Mouse (Mus musculus) kidney, embryonic 16.5 days (tissue): Measurements from ENCODE around the gene Gja10. TPM values are rescaled to one million over a fixed set of nuclear protein-coding genes. Genes with fewer than 3 reads are reported as not detected.

ENCODE experiments used
- ATAC-seq: fragments of 200-750 bp; cut with Nextera tagmentation; 2 replicates; pipeline ENCODE4 v1.8.0; 2017; ENCODE audit warnings: moderate TSS enrichment; ENCODE audit not compliant: low FRiP score, low TSS enrichment
- H3K27ac ChIP-seq: fragments of 300-500 bp; sonication (generic); 2 replicates; pipeline ENCODE4 v1.5.1; 2014; ENCODE audit warnings: low read length
- H3K27me3 ChIP-seq: fragments of 300-500 bp; sonication (generic); 2 replicates; pipeline ENCODE4 v1.6.1; 2014; ENCODE audit warnings: low read length, control low read depth, mixed read lengths; ENCODE audit not compliant: insufficient read depth
- H3K36me3 ChIP-seq: fragments of 300-500 bp; sonication (generic); 2 replicates; pipeline ENCODE4 v1.6.1; 2014; ENCODE audit warnings: low read length, control low read depth, mixed read lengths; ENCODE audit not compliant: insufficient read depth
- H3K4me1 ChIP-seq: fragments of 300-500 bp; sonication (generic); 2 replicates; pipeline ENCODE4 v1.6.1; 2014; ENCODE audit warnings: low read length, control low read depth, mixed read lengths; ENCODE audit not compliant: insufficient read depth
- H3K4me2 ChIP-seq: fragments of 300-500 bp; sonication (generic); replicated peaks from 2 replicates; pipeline ENCODE4 v1.6.1; 2014; ENCODE audit warnings: low read depth, low read length
- H3K4me3 ChIP-seq: fragments of 300-500 bp; sonication (generic); 2 replicates; pipeline ENCODE4 v1.5.1; 2014; ENCODE audit warnings: mild to moderate bottlenecking, low read length
- H3K9ac ChIP-seq: fragments of 300-500 bp; sonication (generic); replicated peaks from 2 replicates; pipeline ENCODE4 v1.6.1; 2014; ENCODE audit warnings: low read length
- H3K9me3 ChIP-seq: fragments of 300-500 bp; sonication (generic); 2 replicates; pipeline ENCODE4 v1.6.1; 2016; ENCODE audit warnings: low read length, control low read depth
- WGBS: fragments of 180-500 bp; shearing (Covaris S2); extraction: QIAGEN DNeasy Blood & Tissue Kit; methylation state at CpG from one replicate; pipeline ENCODE4 v1.1.7; 2014; 5-methylcytosine and 5-hydroxymethylcytosine counted together
- polyA plus RNA-seq: library from polyadenylated mRNA; unstranded; fragments of >200 nt; fragmentation: Nextera tagmentation; extraction: Ambion mirVana; gene quantifications from 2 replicates; pipeline ENCODE4 v1.2.1, GENCODE M21; 2015

Gja10 gene
- polyA plus RNA-seq = not detected in 2 replicates

DNA sequence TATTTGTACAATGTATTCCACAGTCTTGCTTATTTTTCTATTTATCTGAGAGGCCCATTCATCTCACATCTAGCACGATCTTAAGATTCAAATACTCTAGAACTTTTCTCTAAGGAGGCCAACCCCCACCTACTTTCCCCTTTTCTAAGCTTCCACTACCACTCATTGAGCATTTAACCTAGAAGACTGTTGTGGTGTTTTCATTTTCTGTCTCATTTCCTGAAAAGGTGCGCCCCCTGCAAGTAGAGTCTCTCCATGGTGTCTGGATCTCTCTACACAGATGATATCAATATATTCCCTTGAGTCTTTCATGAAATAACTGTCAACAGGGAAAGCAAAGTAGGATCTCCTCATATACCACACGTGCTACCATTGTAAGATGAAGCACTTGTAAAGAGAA is at the start of gene Gja10:
TSS of gene Gja10 (minus strand) at position 101 of the 400 bp plus-strand sequence.
- H3K27ac ChIP-seq = no peak within 1 kb of the TSS
- no peaks in the 10 kb centered on the region for H3K36me3 ChIP-seq
- no peak for ATAC-seq
- H3K4me3 ChIP-seq = no peak within 1 kb of the TSS
- 70% methylated on average over 3 of the region's 3 CpGs for WGBS
- H3K9ac ChIP-seq = no peak within 1 kb of the TSS
- no peaks in the 10 kb centered on the region for H3K9me3 ChIP-seq
- H3K27me3 ChIP-seq = no peaks in the 10 kb centered on the region
- no peaks in the 10 kb centered on the region for H3K4me1 ChIP-seq
- no peak within 1 kb of the TSS for H3K4me2 ChIP-seq

DNA sequence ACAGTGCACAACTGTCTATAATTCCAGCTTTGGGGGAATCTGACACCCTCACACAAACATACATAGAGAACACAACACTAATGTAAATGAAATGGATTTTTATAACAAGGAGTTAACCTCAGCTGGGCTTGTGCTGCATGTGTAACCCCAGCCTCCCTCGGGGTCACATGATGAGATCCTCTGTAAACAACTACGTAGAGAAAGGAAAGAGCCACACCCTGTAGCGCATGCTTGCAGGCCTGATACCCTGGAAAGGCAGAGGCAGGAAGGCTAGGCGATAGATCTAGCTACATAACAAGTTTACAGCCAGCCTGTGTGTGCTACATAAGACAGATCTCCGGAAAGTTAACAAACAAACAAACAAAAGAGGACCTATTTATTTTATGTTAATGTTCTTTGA is 49.1 kb upstream of the Gja10 start:
- no peaks in the 10 kb centered on the region for H3K4me1 ChIP-seq
- H3K36me3 ChIP-seq = peaks cover 30% of the 10 kb centered on the region
- H3K27me3 ChIP-seq = no peaks in the 10 kb centered on the region
- H3K4me2 ChIP-seq = no peak overlapping the region
- WGBS = 76% methylated on average over 5 of the region's 5 CpGs
- no peak overlapping the region for H3K9ac ChIP-seq
- no peak overlapping the region for H3K27ac ChIP-seq
- ATAC-seq = no peak
- no peaks in the 10 kb centered on the region for H3K9me3 ChIP-seq
- no peak overlapping the region for H3K4me3 ChIP-seq

DNA sequence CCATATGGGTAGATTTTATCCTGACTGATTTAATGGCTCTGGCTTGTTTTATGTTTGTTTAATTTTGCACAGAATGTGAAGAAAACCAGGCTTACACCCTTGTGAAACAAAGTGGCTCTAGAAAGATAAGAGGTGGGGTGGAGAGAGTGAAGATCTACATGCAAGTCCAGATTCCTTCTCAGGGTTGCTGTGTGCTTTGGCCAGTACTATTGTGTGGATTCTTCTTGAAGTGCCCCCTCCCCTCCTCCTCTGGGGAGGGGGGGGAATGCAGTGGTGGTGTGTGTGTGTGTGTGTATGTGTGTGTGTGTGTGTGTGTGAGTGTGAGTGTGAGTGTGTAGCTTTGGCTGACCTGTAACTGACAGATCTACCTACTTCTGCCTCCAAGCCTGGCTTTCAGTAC is 19.1 kb upstream of the Gja10 start:
- peaks cover 8% of the 10 kb centered on the region for H3K4me1 ChIP-seq
- H3K9me3 ChIP-seq = no peaks in the 10 kb centered on the region
- H3K9ac ChIP-seq = no peak overlapping the region
- no peak overlapping the region for H3K4me2 ChIP-seq
- H3K4me3 ChIP-seq = no peak overlapping the region
- peaks cover 6% of the 10 kb centered on the region for H3K36me3 ChIP-seq
- no peak overlapping the region for H3K27ac ChIP-seq
- no peak for ATAC-seq
- H3K27me3 ChIP-seq = no peaks in the 10 kb centered on the region

DNA sequence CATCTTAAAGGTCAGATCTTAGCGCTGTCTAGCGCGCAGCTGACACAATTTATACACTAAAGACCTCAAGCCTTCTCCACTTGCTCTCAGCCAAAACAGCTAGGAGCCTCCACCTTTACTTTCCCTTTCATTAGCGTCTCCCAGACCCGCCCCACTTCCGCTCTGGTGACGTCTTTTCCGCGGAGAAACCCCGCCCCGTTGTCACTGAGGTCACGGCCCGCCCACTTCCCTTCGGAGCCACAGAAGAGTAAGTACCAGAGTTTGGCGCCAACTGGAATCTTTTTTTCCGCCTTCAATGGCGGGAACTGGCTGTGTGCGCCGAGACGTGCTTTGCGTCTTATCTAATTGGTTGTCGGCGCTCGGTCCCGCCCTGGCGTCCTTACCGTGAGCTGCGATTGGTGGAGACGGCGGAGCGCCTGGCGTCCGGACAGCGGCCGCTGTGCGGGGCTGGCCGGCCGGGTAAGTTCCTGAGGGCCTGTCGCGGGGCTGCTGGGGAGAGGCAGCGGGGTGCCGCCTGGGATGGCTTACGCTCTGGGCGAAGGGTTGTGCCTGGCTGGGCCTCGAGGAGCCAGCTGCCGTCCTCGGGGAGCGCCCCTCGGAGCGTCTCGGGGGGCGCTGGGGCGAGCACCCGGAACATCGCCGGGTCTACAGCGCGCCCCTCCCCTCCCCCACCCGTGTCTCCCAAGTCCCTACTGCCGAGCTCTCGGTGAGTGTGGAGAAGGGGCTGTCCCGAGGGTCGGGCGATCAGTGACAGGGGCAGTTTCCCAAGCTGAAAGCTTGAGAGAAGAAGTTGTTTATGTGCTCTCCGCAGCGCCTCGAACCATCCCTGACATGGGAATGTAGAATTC is 12.7 kb upstream of the Gja10 start, which contains the start of gene Casp8ap2:
TSS of gene Casp8ap2 (plus strand) at position 418 of the 848 bp plus-strand sequence.
- under 1% methylated on average over 66 of the region's 67 CpGs for WGBS
- peak within 1 kb of the TSS; percentile 88 for H3K4me3 ChIP-seq
- H3K27me3 ChIP-seq = no peaks in the 10 kb centered on the region
- H3K4me1 ChIP-seq = peaks cover 16% of the 10 kb centered on the region
- H3K36me3 ChIP-seq = no peaks in the 10 kb centered on the region
- no peaks in the 10 kb centered on the region for H3K9me3 ChIP-seq
- peak within 1 kb of the TSS; percentile 85 for H3K9ac ChIP-seq
- peak within 1 kb of the TSS; percentile 84 for H3K27ac ChIP-seq
- ATAC-seq = peak; percentile 99
- H3K4me2 ChIP-seq = peak within 1 kb of the TSS; percentile 64

DNA sequence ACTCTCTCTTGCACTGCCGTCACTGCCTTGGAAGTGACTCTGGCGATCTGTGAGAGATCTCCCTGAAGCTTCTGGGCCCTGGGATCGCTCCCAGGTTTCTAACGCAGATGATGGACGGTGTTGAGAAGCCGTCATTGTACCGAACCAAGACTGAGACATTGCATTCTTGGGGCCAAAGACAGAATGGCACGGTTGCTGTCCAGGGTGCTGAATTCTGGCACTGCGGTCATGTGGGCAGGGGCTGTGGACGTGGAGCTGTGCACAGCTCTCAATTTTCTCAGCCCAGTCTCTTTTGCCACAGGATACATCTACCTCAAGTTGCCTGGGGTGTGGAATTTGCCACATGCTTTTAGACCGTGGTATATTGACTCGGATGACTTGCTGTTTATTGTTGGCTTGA is 1.4 kb downstream of the Gja10 start:
- Histone ChIP-seq H3K4me2 (no peak overlapping the region), H3K27ac (no peak overlapping the region), H3K4me3 (no peak overlapping the region), H3K9me3 (no peaks in the 10 kb centered on the region), H3K27me3 (no peaks in the 10 kb centered on the region), H3K36me3 (no peaks in the 10 kb centered on the region), H3K4me1 (no peaks in the 10 kb centered on the region), H3K9ac (no peak overlapping the region)
- 24% methylated on average over 12 of the region's 12 CpGs for WGBS
- ATAC-seq = peak; percentile 35; the same call in 1 of the 2 replicates

DNA sequence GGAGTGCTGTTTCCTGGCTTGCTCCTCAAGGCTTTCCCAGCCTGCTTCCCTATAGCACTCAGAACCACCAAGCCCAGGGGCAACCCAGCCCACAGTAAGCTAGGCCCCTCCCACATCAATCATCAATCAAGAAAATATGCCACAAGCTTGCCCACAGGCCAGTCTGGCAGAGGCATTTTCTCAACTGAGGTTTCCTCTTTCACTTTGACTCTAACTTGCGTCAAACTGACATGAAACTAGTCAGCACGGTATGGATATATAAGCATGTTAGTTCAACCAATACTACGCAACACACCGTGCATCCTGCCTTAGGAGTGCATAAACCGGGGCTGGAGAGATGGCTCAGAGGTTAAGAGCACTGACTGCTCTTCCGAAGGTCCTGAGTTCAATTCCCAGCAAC is 14.3 kb downstream of the Gja10 start:
- no peaks in the 10 kb centered on the region for H3K36me3 ChIP-seq
- 86% methylated on average over 6 of the region's 6 CpGs for WGBS
- no peak overlapping the region for H3K4me2 ChIP-seq
- H3K4me3 ChIP-seq = no peak overlapping the region
- H3K9me3 ChIP-seq = no peaks in the 10 kb centered on the region
- no peak for ATAC-seq
- no peak overlapping the region for H3K27ac ChIP-seq
- H3K9ac ChIP-seq = no peak overlapping the region
- H3K4me1 ChIP-seq = no peaks in the 10 kb centered on the region
- H3K27me3 ChIP-seq = no peaks in the 10 kb centered on the region

DNA sequence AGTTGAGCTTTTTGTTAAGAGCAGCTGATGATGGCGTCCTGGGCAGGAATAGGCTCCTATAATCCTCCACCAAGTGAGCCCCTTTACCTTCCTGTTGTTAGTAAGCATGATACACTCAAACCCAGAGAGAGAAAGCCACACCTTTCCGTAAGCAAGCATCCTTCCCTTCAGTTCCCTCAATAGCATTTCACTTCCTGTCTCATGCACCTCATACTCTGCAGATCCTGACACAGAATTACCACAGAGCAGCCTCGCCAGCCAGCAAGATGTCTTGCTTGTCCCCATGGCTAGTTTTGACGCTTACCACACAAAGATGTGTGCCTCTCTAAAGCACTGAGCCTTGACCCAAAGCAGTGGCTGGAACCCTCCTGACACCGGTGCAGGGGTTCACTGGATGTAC is 15.0 kb downstream of the Gja10 start:
- ATAC-seq = no peak
- no peak overlapping the region for H3K27ac ChIP-seq
- no peaks in the 10 kb centered on the region for H3K27me3 ChIP-seq
- no peaks in the 10 kb centered on the region for H3K9me3 ChIP-seq
- H3K4me1 ChIP-seq = no peaks in the 10 kb centered on the region
- H3K4me3 ChIP-seq = no peak overlapping the region
- 88% methylated on average over 5 of the region's 5 CpGs for WGBS
- no peak overlapping the region for H3K9ac ChIP-seq
- H3K36me3 ChIP-seq = no peaks in the 10 kb centered on the region
- no peak overlapping the region for H3K4me2 ChIP-seq

DNA sequence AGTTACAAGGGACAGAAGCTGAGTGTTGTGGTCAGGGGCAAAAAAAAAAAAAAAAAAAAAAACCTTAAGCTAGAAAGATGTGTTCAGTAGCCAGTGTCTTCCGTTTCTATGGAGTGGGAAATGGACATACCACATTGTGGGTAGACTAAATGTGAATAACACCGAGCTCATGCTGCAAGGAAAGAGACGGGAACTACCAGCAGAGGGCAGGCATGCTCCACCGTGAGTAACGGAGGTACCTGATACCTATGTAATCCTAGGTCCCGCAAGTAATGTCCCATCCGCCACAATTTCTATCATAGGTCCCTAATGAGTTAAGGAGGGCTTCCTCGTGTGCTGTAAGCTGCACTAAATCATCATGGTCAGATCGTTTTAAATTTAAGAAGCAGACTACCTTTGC is 16.0 kb downstream of the Gja10 start:
- H3K4me2 ChIP-seq = no peak overlapping the region
- no peak for ATAC-seq
- no peaks in the 10 kb centered on the region for H3K27me3 ChIP-seq
- H3K36me3 ChIP-seq = no peaks in the 10 kb centered on the region
- H3K9ac ChIP-seq = no peak overlapping the region
- no peak overlapping the region for H3K27ac ChIP-seq
- H3K4me3 ChIP-seq = no peak overlapping the region
- 12% methylated on average over 9 of the region's 9 CpGs for WGBS
- no peaks in the 10 kb centered on the region for H3K4me1 ChIP-seq
- no peaks in the 10 kb centered on the region for H3K9me3 ChIP-seq

DNA sequence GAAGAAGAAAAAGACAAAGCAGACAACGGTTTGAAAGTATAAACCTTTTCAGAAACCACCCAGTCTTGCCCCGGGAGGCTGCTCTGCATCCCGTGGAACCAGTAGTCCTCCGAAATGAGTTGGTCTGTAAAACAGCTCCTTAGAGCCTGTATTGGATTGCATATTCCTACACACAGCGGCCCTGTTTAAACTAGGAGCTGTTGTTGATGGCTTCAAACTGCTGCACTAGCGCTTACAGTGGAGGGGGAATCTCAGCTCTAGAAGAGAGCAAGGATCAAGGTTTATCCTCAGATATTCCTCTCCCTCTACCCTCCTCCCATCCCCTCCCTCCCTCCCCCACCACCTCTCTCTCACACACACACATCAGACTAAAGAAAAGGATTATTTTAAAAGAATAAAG is 18.4 kb downstream of the Gja10 start:
- WGBS = 77% methylated on average over 6 of the region's 6 CpGs
- H3K4me3 ChIP-seq = no peak overlapping the region
- H3K9me3 ChIP-seq = no peaks in the 10 kb centered on the region
- no peak for ATAC-seq
- H3K4me2 ChIP-seq = no peak overlapping the region
- H3K36me3 ChIP-seq = peaks cover 5% of the 10 kb centered on the region; the same call in 1 of the 2 replicates
- no peaks in the 10 kb centered on the region for H3K4me1 ChIP-seq
- H3K27ac ChIP-seq = no peak overlapping the region
- no peak overlapping the region for H3K9ac ChIP-seq
- no peaks in the 10 kb centered on the region for H3K27me3 ChIP-seq

DNA sequence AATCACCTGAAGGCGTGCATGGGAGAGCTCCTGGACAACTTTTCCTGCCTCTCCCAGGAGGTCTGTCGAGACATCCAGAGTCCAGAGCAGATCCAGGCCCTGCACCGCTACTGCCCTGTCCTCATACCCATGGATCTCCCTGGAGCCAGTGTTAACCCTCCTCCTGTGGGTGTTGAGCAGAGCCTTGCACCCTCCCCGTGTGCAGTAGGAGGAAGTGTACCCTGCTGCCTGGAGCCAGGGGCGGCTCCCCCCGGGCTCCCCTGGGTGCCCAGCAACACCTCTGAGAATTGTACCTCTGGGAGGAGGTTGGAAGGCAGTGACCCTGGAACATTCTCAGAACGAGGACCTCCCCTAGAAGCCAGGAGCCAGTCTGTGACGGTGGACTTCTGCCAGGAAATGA is 22.7 kb downstream of the Gja10 start:
- Histone ChIP-seq H3K4me1 (no peaks in the 10 kb centered on the region), H3K27ac (no peak overlapping the region), H3K9me3 (no peaks in the 10 kb centered on the region), H3K27me3 (no peaks in the 10 kb centered on the region), H3K4me3 (no peak overlapping the region), H3K9ac (no peak overlapping the region), H3K36me3 (peaks cover 5% of the 10 kb centered on the region; the same call in 1 of the 2 replicates), H3K4me2 (no peak overlapping the region)
- 85% methylated on average over 8 of the region's 8 CpGs for WGBS
- ATAC-seq = no peak
